Mouse (Mus musculus) adrenal gland, postnatal 36 days (tissue): ENCODE measurements around the gene Zar1. TPM values are rescaled to one million over a fixed set of nuclear protein-coding genes. Genes with fewer than 3 reads are reported as not detected.

Source experiments
- total RNA-seq, 2 experiments: library from RNA; stranded (reverse); gene quantifications; 2 replicates each; pipeline ENCODE4 v1.2.3; 2021

Zar1 gene
- total RNA-seq, 2 experiments from 2014 or later = 0.16 TPM; not detected in 1

Other genes with a start within 250 kb of the Zar1 start
- gene Corin, start 76.8 kb downstream of the Zar1 start, total RNA-seq = under 1 TPM in 1 of 2 experiments, not detected in 1; 0.13 TPM
- gene Nfxl1, start 21.6 kb downstream of the Zar1 start, total RNA-seq = 10 to 100 TPM; 11.9 to 16.7 TPM
- gene Gm5868, start 6.3 kb upstream of the Zar1 start, total RNA-seq = 1 to 10 TPM in 1 of 2 experiments, under 1 TPM in 1; 0.83 to 1.3 TPM
- not detected for gene Cnga1, start 63.0 kb upstream of the Zar1 start, total RNA-seq
- gene Nipal1, start 66.5 kb upstream of the Zar1 start, total RNA-seq = under 1 TPM; 0.53 to 0.79 TPM
- gene Txk, start 171.5 kb upstream of the Zar1 start, total RNA-seq = under 1 TPM; 0.10 TPM